Mouse (Mus musculus) gastrocnemius, adult 2 months (tissue): ENCODE data around the gene E330034G19Rik. TPM values are rescaled to one million over a fixed set of nuclear protein-coding genes. Genes with fewer than 3 reads are reported as not detected.
"Not testable (repeated sequence)": the region's sequence is repeated elsewhere in the genome, so short reads cannot be mapped to it uniquely, and the experiment has no call there.

ENCODE experiments used
- DNase-seq: peaks from one replicate; pipeline ENCODE4 v3.0.0; 2022
- H3K27ac ChIP-seq: fragments of 200-600 bp; 2 replicates; pipeline ENCODE4 v1.8.1; 2022; ENCODE audit warnings: mild to moderate bottlenecking
- H3K4me3 ChIP-seq: fragments of 200-600 bp; 2 replicates; pipeline ENCODE4 v1.8.1; 2022; ENCODE audit warnings: mild to moderate bottlenecking, moderate library complexity
- CTCF ChIP-seq: fragments of 200-600 bp; IDR thresholded peaks from 2 replicates; pipeline ENCODE4 v1.8.1; 2022; ENCODE audit warnings: antibody characterized with exemption, mild to moderate bottlenecking, moderate library complexity
- intact Hi-C: fragments of 180-260 bp; cut with DNase I; formaldehyde crosslinking; loops from one replicate; pipeline ENCODE4 v1.15.1; 2025
- total RNA-seq, 2 experiments: library from RNA; stranded (reverse); gene quantifications; 2 replicates each; pipeline ENCODE4 v1.2.3; 2021

Gene E330034G19Rik
- total RNA-seq, 2 experiments from 2014 or later: not detected

GRCm38 (mm10) chr14:24275534-24275933 is 17.5 kb upstream of the E330034G19Rik start:
- DNase-seq: no peak
- TF ChIP-seq CTCF: peak; percentile 53
- Histone ChIP-seq H3K27ac (no peak overlapping the region), H3K4me3 (no peak overlapping the region)
- intact Hi-C loops: loop anchor here (5.0 kb wide), 1 partner anchor 208 kb away; no protein-coding TSS in a partner anchor

- Histone ChIP-seq H3K27ac (no peak overlapping the region), H3K4me3 (no peak overlapping the region)
- intact Hi-C loops: no loop called here
- TF ChIP-seq CTCF: no peak
- DNase-seq: no peak
Observed at GRCm38 (mm10) chr14:24281278-24281677, 11.7 kb upstream of the E330034G19Rik start.

- intact Hi-C loops: no loop called here
- TF ChIP-seq CTCF: no peak
- H3K27ac ChIP-seq: no peak overlapping the region
- H3K4me3 ChIP-seq: no peak overlapping the region
- no peak for DNase-seq
Observed at GRCm38 (mm10) chr14:24282276-24282675, 10.7 kb upstream of the E330034G19Rik start.

DNA sequence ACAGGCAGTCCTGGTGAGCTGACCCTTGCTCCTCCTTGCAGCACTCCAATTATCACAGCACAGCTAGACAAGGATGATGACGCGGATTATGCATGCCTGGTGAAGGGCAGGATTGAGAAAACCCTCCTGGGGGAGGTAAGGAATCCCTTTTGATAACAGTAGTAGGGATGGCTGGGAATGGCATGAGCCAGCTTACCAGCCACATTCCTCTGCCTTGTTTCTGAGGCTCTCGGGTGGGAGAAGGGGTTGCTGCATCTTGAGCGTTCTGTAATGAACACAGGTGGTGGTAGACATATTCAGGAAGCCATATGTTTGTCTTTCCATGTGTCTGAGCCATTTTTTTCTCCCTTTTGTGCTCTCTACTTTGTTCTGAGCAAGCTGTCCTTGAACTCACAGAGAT is 6.9 kb upstream of the E330034G19Rik start:
- TF ChIP-seq CTCF: no peak
- H3K4me3 ChIP-seq: no peak overlapping the region
- intact Hi-C loops: no loop called here
- DNase-seq: no peak
- no peak overlapping the region for H3K27ac ChIP-seq

GRCm38 (mm10) chr14:24290726-24291125 is 2.3 kb upstream of the E330034G19Rik start:
- Histone ChIP-seq H3K27ac (no peak overlapping the region), H3K4me3 (no peak overlapping the region)
- no peak for DNase-seq
- TF ChIP-seq CTCF: no peak
- intact Hi-C loops: no loop called here

- no peak overlapping the region for H3K27ac ChIP-seq
- DNase-seq: no peak
- intact Hi-C loops: no loop called here
- no peak for TF ChIP-seq CTCF
- no peak overlapping the region for H3K4me3 ChIP-seq
Observed at GRCm38 (mm10) chr14:24293631-24294030, 617 bp downstream of the E330034G19Rik start.

DNA sequence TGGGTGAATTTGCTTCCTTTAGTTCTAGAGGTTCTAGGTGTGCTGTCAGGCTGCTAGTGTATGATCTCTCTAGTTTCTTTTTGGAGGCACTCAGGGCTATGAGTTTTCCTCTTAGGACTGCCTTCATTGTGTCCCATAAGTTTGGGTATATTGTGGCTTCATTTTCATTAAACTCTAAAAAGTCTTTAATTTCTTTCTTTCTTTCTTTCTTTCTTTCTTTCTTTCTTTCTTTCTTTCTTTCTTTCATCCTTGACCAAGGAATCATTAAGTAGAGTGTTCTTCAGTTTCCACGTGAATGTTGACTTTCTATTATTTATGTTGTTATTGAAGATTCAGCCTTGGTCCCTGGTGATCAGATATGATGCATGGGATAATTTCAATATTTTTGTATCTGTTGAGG is 9.1 kb downstream of the E330034G19Rik start:
- H3K27ac ChIP-seq, H3K4me3 ChIP-seq, DNase-seq, intact Hi-C loops: not testable (repeated sequence)

DNA sequence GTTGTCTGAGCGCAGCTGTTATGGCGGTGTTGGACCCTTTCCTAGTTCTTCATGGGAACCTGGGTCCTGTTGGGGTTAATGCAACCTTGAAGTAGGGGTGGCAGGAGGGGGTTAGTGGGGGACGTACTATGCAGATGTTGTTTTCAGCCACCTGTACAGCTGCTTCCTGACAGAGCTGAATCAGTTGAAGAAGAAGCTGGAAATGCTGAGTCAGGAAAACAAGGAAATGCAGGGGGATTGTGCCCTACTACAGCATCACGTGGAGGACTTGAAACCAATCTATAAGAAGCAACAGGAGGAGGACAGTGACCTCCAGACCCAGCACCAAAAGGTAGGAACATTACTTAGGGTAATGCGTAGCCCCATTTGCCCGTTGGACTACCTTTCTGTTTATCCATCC is 13.7 kb downstream of the E330034G19Rik start:
- DNase-seq: no peak
- Histone ChIP-seq H3K27ac (no peak overlapping the region), H3K4me3 (no peak overlapping the region)
- intact Hi-C loops: no loop called here
- no peak for TF ChIP-seq CTCF

DNA sequence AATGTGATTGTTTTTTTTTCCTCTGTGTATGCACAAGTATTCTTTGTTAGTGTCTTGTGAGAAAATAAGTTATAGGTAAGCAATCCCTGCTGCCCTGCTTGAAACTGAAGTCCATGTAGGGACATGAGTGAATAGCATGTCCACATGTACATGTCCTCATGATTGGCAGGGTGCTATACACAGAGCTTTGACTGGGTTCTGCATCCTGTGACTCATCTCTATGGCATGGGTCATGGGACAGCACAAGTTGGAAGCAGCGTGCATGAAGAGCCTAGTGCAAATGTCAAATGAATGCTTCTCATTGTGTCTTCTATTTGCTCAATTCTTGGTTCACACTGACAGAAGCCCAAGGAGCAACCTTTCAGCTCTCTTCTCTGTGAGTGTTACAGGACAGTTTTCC is 14.1 kb downstream of the E330034G19Rik start:
- no peak for TF ChIP-seq CTCF
- DNase-seq: no peak

GRCm38 (mm10) chr14:24311110-24311509 is 18.1 kb downstream of the E330034G19Rik start:
- TF ChIP-seq CTCF: peak; percentile 84
- Histone ChIP-seq H3K27ac (no peak overlapping the region), H3K4me3 (no peak overlapping the region)
- peak; percentile 40 for DNase-seq
- intact Hi-C loops: no loop called here

More for the DNA sequence above, 14.1 kb downstream of the E330034G19Rik start:
- Histone ChIP-seq H3K4me3 (no peak overlapping the region), H3K27ac (no peak overlapping the region)
- intact Hi-C loops: no loop called here

DNA sequence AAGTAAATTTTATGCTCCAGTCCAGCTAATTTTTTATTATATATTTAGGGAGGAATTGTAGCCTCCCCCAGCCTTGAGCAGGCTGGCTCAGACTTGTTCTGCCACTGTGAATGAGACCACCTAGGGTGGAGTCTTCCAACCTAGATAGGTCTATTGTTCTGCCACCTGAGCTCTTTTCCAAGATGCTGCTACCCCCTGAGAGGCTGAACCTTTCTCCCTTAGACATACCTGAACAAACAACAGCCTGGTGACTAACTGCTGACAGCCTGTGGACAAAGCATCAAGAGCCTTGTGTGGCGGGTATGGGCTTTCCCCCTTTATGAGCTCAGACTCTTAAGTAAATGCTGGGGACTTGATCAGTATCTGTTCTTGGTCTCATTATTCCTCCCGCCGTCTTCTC is 54.0 kb downstream of the E330034G19Rik start:
- H3K27ac ChIP-seq, DNase-seq, intact Hi-C loops, H3K4me3 ChIP-seq: not testable (repeated sequence)

DNA sequence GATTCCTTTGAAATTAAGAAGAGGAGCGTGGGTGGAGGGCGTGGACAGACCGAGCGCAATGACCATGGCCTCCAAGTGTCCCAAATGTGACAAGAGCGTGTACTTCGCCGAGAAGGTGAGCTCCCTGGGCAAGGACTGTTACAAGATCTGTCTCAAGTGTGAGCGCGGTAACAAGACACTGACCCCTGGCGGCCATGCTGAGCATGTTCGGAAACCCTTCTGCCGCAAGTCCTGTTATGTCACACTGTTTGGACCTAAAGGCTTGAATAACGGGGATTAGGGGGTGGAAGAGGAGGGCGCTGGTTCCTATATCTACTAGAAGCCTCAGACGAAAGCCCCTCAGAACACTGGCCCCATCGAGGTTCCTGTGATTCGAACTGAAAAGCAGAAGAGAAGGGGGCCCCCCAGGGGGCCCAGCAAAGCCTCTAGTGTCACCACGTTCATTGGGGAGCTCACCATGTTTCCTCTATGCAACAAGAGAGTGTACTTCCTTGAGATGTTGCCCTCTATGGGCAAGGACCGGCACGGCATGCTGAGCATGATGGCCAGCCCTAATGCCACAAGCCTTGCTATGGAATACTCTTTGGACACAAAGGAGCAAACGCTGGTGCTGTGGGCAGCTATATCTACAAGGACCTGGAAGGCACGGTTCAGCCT is 65.4 kb downstream of the E330034G19Rik start:
- TF ChIP-seq CTCF: peak; percentile 65
- intact Hi-C loops: no loop called here
- H3K27ac ChIP-seq: no peak overlapping the region
- H3K4me3 ChIP-seq: no peak overlapping the region
- peak; percentile 52 for DNase-seq

Other genes with a start within 250 kb of the E330034G19Rik start
- 1 to 10 TPM; 5.5 to 7.8 TPM for gene Dlg5, start 47.3 kb upstream of the E330034G19Rik start, total RNA-seq
- gene Polr3a, start 193.8 kb downstream of the E330034G19Rik start, total RNA-seq: 1 to 10 TPM; 8.7 TPM
- 100 to 1,000 TPM; 700 to 838 TPM for gene Rps24, start 193.9 kb downstream of the E330034G19Rik start, total RNA-seq